Mouse (Mus musculus) kidney, embryonic 14.5 days (tissue): Measurements from ENCODE around the gene Slc39a11. TPM values are rescaled to one million over a fixed set of nuclear protein-coding genes. Genes with fewer than 3 reads are reported as not detected.

Experiments
- ATAC-seq: fragments of 200-750 bp; cut with Nextera tagmentation; 2 replicates; pipeline ENCODE4 v1.8.0; 2017; ENCODE audit warnings: moderate number of reproducible peaks, mild to moderate bottlenecking, moderate TSS enrichment, moderate library complexity; ENCODE audit not compliant: low FRiP score, low TSS enrichment
- H3K27ac ChIP-seq: fragments of 300-500 bp; sonication (generic); 2 replicates; pipeline ENCODE4 v1.5.1; 2014; ENCODE audit warnings: low read depth, mild to moderate bottlenecking, low read length, moderate library complexity, mixed read lengths
- H3K27me3 ChIP-seq: fragments of 300-500 bp; sonication (generic); 2 replicates; pipeline ENCODE4 v1.6.1; 2014; ENCODE audit warnings: mild to moderate bottlenecking, low read length; ENCODE audit not compliant: control insufficient read depth, insufficient read depth
- H3K36me3 ChIP-seq: fragments of 300-500 bp; sonication (generic); 2 replicates; pipeline ENCODE4 v1.6.1; 2014; ENCODE audit warnings: low read length, mixed read lengths; ENCODE audit not compliant: control insufficient read depth, insufficient read depth
- H3K4me1 ChIP-seq: fragments of 300-500 bp; sonication (generic); 2 replicates; pipeline ENCODE4 v1.6.1; 2014; ENCODE audit warnings: low read length, mixed read lengths; ENCODE audit not compliant: control insufficient read depth, insufficient read depth
- H3K4me2 ChIP-seq: fragments of 300-500 bp; sonication (generic); replicated peaks from 2 replicates; pipeline ENCODE4 v1.6.1; 2014; ENCODE audit warnings: low read depth, mild to moderate bottlenecking, low read length
- H3K4me3 ChIP-seq: fragments of 300-500 bp; sonication (generic); 2 replicates; pipeline ENCODE4 v1.5.1; 2014; ENCODE audit warnings: mild to moderate bottlenecking, low read length
- H3K9ac ChIP-seq: fragments of 300-500 bp; sonication (generic); 2 replicates; pipeline ENCODE4 v1.6.1; 2014; ENCODE audit warnings: low read depth, mild to moderate bottlenecking, low read length, moderate library complexity
- H3K9me3 ChIP-seq: fragments of 300-500 bp; sonication (generic); 2 replicates; pipeline ENCODE4 v1.6.1; 2016; ENCODE audit warnings: low read length; ENCODE audit not compliant: control insufficient read depth
- WGBS: fragments of 180-500 bp; shearing (Covaris S2); extraction: QIAGEN DNeasy Blood & Tissue Kit; methylation state at CpG from one replicate; pipeline ENCODE4 v1.1.7; 2014; 5-methylcytosine and 5-hydroxymethylcytosine counted together
- polyA plus RNA-seq: library from polyadenylated mRNA; unstranded; fragments of >200 nt; fragmentation: Nextera tagmentation; extraction: Ambion mirVana; gene quantifications from 2 replicates; pipeline ENCODE4 v1.2.1, GENCODE M21; 2014

Gene Slc39a11
- polyA plus RNA-seq, 1 experiment from 2014 or later: 16.4 TPM

GRCm38 (mm10) chr11:113475491-113475890, 174.4 kb downstream of the Slc39a11 start:
- Histone ChIP-seq H3K9me3 (no peaks in the 10 kb centered on the region), H3K36me3 (no peaks in the 10 kb centered on the region), H3K4me1 (no peaks in the 10 kb centered on the region), H3K27me3 (no peaks in the 10 kb centered on the region), H3K4me3 (no peak overlapping the region), H3K9ac (no peak overlapping the region), H3K27ac (no peak overlapping the region), H3K4me2 (no peak overlapping the region)
- 68% methylated on average over 5 of the region's 5 CpGs for WGBS
- 0 out of 2 replicates have a peak, but pooled peaks have one; percentile 13 for ATAC-seq

GRCm38 (mm10) chr11:113473998-113474534, 175.8 kb downstream of the Slc39a11 start:
- Histone ChIP-seq H3K36me3 (no peaks in the 10 kb centered on the region), H3K9me3 (no peaks in the 10 kb centered on the region), H3K4me2 (no peak overlapping the region), H3K4me1 (no peaks in the 10 kb centered on the region), H3K4me3 (no peak overlapping the region), H3K9ac (no peak overlapping the region), H3K27me3 (no peaks in the 10 kb centered on the region), H3K27ac (no peak overlapping the region)
- 68% methylated on average over 7 of the region's 7 CpGs for WGBS
- ATAC-seq: peak; percentile 48; the same call in 1 of the 2 replicates

GRCm38 (mm10) chr11:113471936-113472335, 177.9 kb downstream of the Slc39a11 start:
- no peak overlapping the region for H3K4me3 ChIP-seq
- H3K4me1 ChIP-seq: no peaks in the 10 kb centered on the region
- no peaks in the 10 kb centered on the region for H3K9me3 ChIP-seq
- ATAC-seq: no peak
- no peaks in the 10 kb centered on the region for H3K27me3 ChIP-seq
- H3K4me2 ChIP-seq: no peak overlapping the region
- H3K36me3 ChIP-seq: no peaks in the 10 kb centered on the region
- no peak overlapping the region for H3K9ac ChIP-seq
- H3K27ac ChIP-seq: no peak overlapping the region
- WGBS: 85% methylated on average over 9 of the region's 9 CpGs

GRCm38 (mm10) chr11:113469919-113470785, 179.7 kb downstream of the Slc39a11 start:
- H3K9me3 ChIP-seq: no peaks in the 10 kb centered on the region
- H3K27ac ChIP-seq: no peak overlapping the region
- H3K36me3 ChIP-seq: no peaks in the 10 kb centered on the region
- no peaks in the 10 kb centered on the region for H3K4me1 ChIP-seq
- no peak overlapping the region for H3K4me2 ChIP-seq
- 71% methylated on average over 17 of the region's 17 CpGs for WGBS
- no peak overlapping the region for H3K9ac ChIP-seq
- ATAC-seq: no peak
- no peaks in the 10 kb centered on the region for H3K27me3 ChIP-seq
- H3K4me3 ChIP-seq: no peak overlapping the region

GRCm38 (mm10) chr11:113468016-113468415, 181.9 kb downstream of the Slc39a11 start:
- no peak for ATAC-seq
- Histone ChIP-seq H3K4me1 (no peaks in the 10 kb centered on the region), H3K27me3 (no peaks in the 10 kb centered on the region), H3K9ac (no peak overlapping the region), H3K9me3 (no peaks in the 10 kb centered on the region), H3K4me3 (no peak overlapping the region), H3K27ac (no peak overlapping the region), H3K36me3 (no peaks in the 10 kb centered on the region), H3K4me2 (no peak overlapping the region)
- 77% methylated on average over 10 of the region's 10 CpGs for WGBS

GRCm38 (mm10) chr11:113467313-113467811, 182.5 kb downstream of the Slc39a11 start:
- Histone ChIP-seq H3K4me1 (no peaks in the 10 kb centered on the region), H3K4me3 (no peak overlapping the region), H3K9ac (no peak overlapping the region), H3K9me3 (no peaks in the 10 kb centered on the region), H3K27me3 (no peaks in the 10 kb centered on the region), H3K27ac (no peak overlapping the region), H3K36me3 (no peaks in the 10 kb centered on the region), H3K4me2 (no peak overlapping the region)
- no peak for ATAC-seq
- 81% methylated on average over 12 of the region's 12 CpGs for WGBS

- Histone ChIP-seq H3K9me3 (peaks cover 5% of the 10 kb centered on the region; the same call in 1 of the 2 replicates), H3K27ac (no peak overlapping the region), H3K36me3 (no peaks in the 10 kb centered on the region), H3K4me1 (0 out of 2 replicates have a peak, but pooled peaks cover 13% of the 10 kb centered on the region), H3K9ac (no peak overlapping the region), H3K4me3 (no peak overlapping the region), H3K27me3 (no peaks in the 10 kb centered on the region), H3K4me2 (no peak overlapping the region)
- 89% methylated on average over 2 of the region's 2 CpGs for WGBS
- no peak for ATAC-seq
These were observed 189.8 kb downstream of the Slc39a11 start for GRCm38 (mm10) chr11:113460118-113460517.

- Histone ChIP-seq H3K4me1 (peaks cover 14% of the 10 kb centered on the region; the same call in 1 of the 2 replicates), H3K4me2 (peak overlapping the region; percentile 10; the same call in 1 of the 2 replicates), H3K27ac (peak overlapping the region; percentile 55), H3K4me3 (no peak overlapping the region), H3K36me3 (no peaks in the 10 kb centered on the region), H3K9ac (no peak overlapping the region), H3K9me3 (peaks cover 5% of the 10 kb centered on the region; the same call in 1 of the 2 replicates), H3K27me3 (no peaks in the 10 kb centered on the region)
- 39% methylated on average over 15 of the region's 15 CpGs for WGBS
- ATAC-seq: peak; percentile 79
These were observed 191.2 kb downstream of the Slc39a11 start for GRCm38 (mm10) chr11:113458582-113459210.
